In genomic region chr4:89128080-89128936, GRCm38 (mm10) we compare ENCODE assay signal across 8 mouse cellular contexts. TPM values are rescaled to one million over a fixed set of nuclear protein-coding genes. Genes with fewer than 3 reads are reported as not detected.
DNase-seq lines count a peak whose midpoint lies in the region; ATAC-seq lines count a peak whose summit lies in the region.

No protein-coding gene starts in this region.

- H3K4me3 ChIP-seq in intestine, embryonic 15.5 days (replicated peaks) = no peak overlapping the region
- H3K4me3 ChIP-seq in liver, embryonic 15.5 days (replicated peaks) = no peak overlapping the region
- no peak overlapping the region for H3K4me3 ChIP-seq in neural tube, embryonic 12.5 days

- no peaks in the 10 kb centered on the region for H3K4me1 ChIP-seq in intestine, embryonic 15.5 days (replicated peaks)
- H3K4me1 ChIP-seq in liver, embryonic 15.5 days (replicated peaks) = 0 out of 2 replicates have a peak, but pooled peaks cover 6% of the 10 kb centered on the region
- H3K4me1 ChIP-seq in neural tube, embryonic 12.5 days = no peaks in the 10 kb centered on the region

- 15% methylated on average over 20 of the region's 20 CpGs for WGBS in intestine, embryonic 15.5 days
- 32% methylated on average over 20 of the region's 20 CpGs for WGBS in liver, embryonic 15.5 days (ENCODE audit: insufficient replicate concordance)
- WGBS in neural tube, embryonic 12.5 days = 28% methylated on average over 20 of the region's 20 CpGs

- no peaks in the 10 kb centered on the region for H3K9me3 ChIP-seq in intestine, embryonic 15.5 days
- H3K9me3 ChIP-seq in liver, embryonic 15.5 days (replicated peaks) = no peaks in the 10 kb centered on the region
- no peaks in the 10 kb centered on the region for H3K9me3 ChIP-seq in neural tube, embryonic 12.5 days

- no peaks in the 10 kb centered on the region for H3K36me3 ChIP-seq in intestine, embryonic 15.5 days
- no peaks in the 10 kb centered on the region for H3K36me3 ChIP-seq in liver, embryonic 15.5 days (replicated peaks)
- no peaks in the 10 kb centered on the region for H3K36me3 ChIP-seq in neural tube, embryonic 12.5 days

- peak overlapping the region; percentile 34 for H3K4me2 ChIP-seq in intestine, embryonic 15.5 days (replicated peaks)
- peak overlapping the region; percentile 45 for H3K4me2 ChIP-seq in liver, embryonic 15.5 days
- H3K4me2 ChIP-seq in neural tube, embryonic 12.5 days (replicated peaks) = no peak overlapping the region

- no peaks in the 10 kb centered on the region for H3K27me3 ChIP-seq in intestine, embryonic 15.5 days (replicated peaks)
- H3K27me3 ChIP-seq in liver, embryonic 15.5 days = no peaks in the 10 kb centered on the region
- no peaks in the 10 kb centered on the region for H3K27me3 ChIP-seq in neural tube, embryonic 12.5 days (replicated peaks)

- H3K9ac ChIP-seq in intestine, embryonic 15.5 days = no peak overlapping the region
- no peak overlapping the region for H3K9ac ChIP-seq in liver, embryonic 15.5 days
- H3K9ac ChIP-seq in neural tube, embryonic 12.5 days = no peak overlapping the region

- H3K27ac ChIP-seq in intestine, embryonic 15.5 days = 0 out of 2 replicates have a peak overlapping the region, but pooled peaks have one; percentile 8
- H3K27ac ChIP-seq in liver, embryonic 15.5 days (replicated peaks) = peak overlapping the region; percentile 39
- H3K27ac ChIP-seq in neural tube, embryonic 12.5 days = no peak overlapping the region

- peak; percentile 93 for ATAC-seq in intestine, embryonic 15.5 days
- peak; percentile 56 for ATAC-seq in liver, embryonic 15.5 days (ENCODE audit: insufficient read depth)
- ATAC-seq in neural tube, embryonic 12.5 days (ENCODE audit: low FRiP score, low read depth) = peak; percentile 67; the same call in 1 of the 2 replicates

- DNase-seq in right cerebral cortex, postnatal 25 days = peak; percentile 5
- DNase-seq in right cerebral cortex, postnatal 14 days = no peak
- peak; percentile 56 for DNase-seq in adrenal gland, postnatal 25 days
- peak; percentile 29 for DNase-seq in gastrocnemius, postnatal 10 days
- DNase-seq in frontal cortex, postnatal 14 days (ENCODE audit: low spot score in 2 of 2) = no peak

RNA-seq across cellular contexts. Expression of gene Mtap, which starts 8.6 kb away (rescaled TPM):
- 40.4 and 45.4 TPM in 2 replicates for total RNA-seq in adrenal gland, postnatal 25 days (2021)
- 10 to 100 TPM; 15.9 to 16.6 TPM for total RNA-seq in gastrocnemius, postnatal 10 days (2021)
- polyA plus RNA-seq in intestine, embryonic 15.5 days (2015; fragmentation: Nextera tagmentation; extraction: Ambion mirVana) = 53.7 and 60.5 TPM in 2 replicates
- polyA plus RNA-seq in liver, embryonic 15.5 days (2015; fragmentation: Nextera tagmentation; extraction: Ambion mirVana) = 18.0 and 18.4 TPM in 2 replicates
- polyA plus RNA-seq in neural tube, embryonic 12.5 days (2016; fragmentation: Nextera tagmentation; extraction: Ambion mirVana) = 44.7 and 45.7 TPM in 2 replicates

Comparison
In these comparisons a context has a peak if more than half of its experiments do, and no peak if none do; other contexts are left out.
1. DNase-seq: peak in right cerebral cortex, postnatal 25 days (single experiment), adrenal gland, postnatal 25 days (single experiment) and gastrocnemius, postnatal 10 days (single experiment); none in right cerebral cortex, postnatal 14 days (single experiment) and frontal cortex, postnatal 14 days (0 of 2).
2. Peak in every context shown above with its lines, with median percentiles within 50 percentile points of each other: ATAC-seq.